Mouse (Mus musculus) forebrain, embryonic 16.5 days (tissue): ENCODE measurements around the gene Vgll4. TPM values are rescaled to one million over a fixed set of nuclear protein-coding genes. Genes with fewer than 3 reads are reported as not detected.
A peak's percentile ranks its signal among the peaks of the same experiment; 100 is the strongest.

ENCODE experiments used
- ATAC-seq: fragments of 200-750 bp; cut with Nextera tagmentation; 2 replicates; pipeline ENCODE4 v1.8.0; 2017; ENCODE audit warnings: mild to moderate bottlenecking, moderate library complexity
- H3K27ac ChIP-seq: fragments of 300-500 bp; sonication (generic); 2 replicates; pipeline ENCODE4 v1.5.1; 2014; ENCODE audit warnings: low read length, control low read depth
- H3K27me3 ChIP-seq: fragments of 300-500 bp; sonication (generic); replicated peaks from 2 replicates; pipeline ENCODE4 v1.6.1; 2014; ENCODE audit warnings: low read length; ENCODE audit not compliant: control insufficient read depth, insufficient read depth
- H3K36me3 ChIP-seq: fragments of 300-500 bp; sonication (generic); 2 replicates; pipeline ENCODE4 v1.6.1; 2014; ENCODE audit not compliant: control insufficient read depth, insufficient read depth
- H3K4me1 ChIP-seq: fragments of 300-500 bp; sonication (generic); replicated peaks from 2 replicates; pipeline ENCODE4 v1.6.1; 2014; ENCODE audit warnings: low read length; ENCODE audit not compliant: control insufficient read depth, insufficient read depth
- H3K4me2 ChIP-seq: fragments of 300-500 bp; sonication (generic); 2 replicates; pipeline ENCODE4 v1.6.1; 2014; ENCODE audit warnings: mild to moderate bottlenecking, low read length, control low read depth
- H3K4me3 ChIP-seq: fragments of 300-500 bp; sonication (generic); replicated peaks from 2 replicates; pipeline ENCODE4 v1.5.1; 2014; ENCODE audit warnings: mild to moderate bottlenecking, low read length, control low read depth
- H3K9ac ChIP-seq: fragments of 300-500 bp; sonication (generic); replicated peaks from 2 replicates; pipeline ENCODE4 v1.6.1; 2014; ENCODE audit warnings: low read depth, low read length, control low read depth
- H3K9me3 ChIP-seq: fragments of 300-500 bp; sonication (generic); 2 replicates; pipeline ENCODE4 v1.6.1; 2016; ENCODE audit warnings: low read length; ENCODE audit not compliant: control insufficient read depth
- WGBS: fragments of 180-500 bp; shearing (Covaris S2); extraction: QIAGEN DNeasy Blood & Tissue Kit; methylation state at CpG from one replicate; pipeline ENCODE4 v1.1.7; 2014; 5-methylcytosine and 5-hydroxymethylcytosine counted together
- polyA plus RNA-seq: library from polyadenylated mRNA; unstranded; fragments of >200 nt; fragmentation: Nextera tagmentation; extraction: Ambion mirVana; gene quantifications from 2 replicates; pipeline ENCODE4 v1.2.1, GENCODE M21; 2015

The Vgll4 gene
- polyA plus RNA-seq, 1 experiment from 2014 or later, result 74.3 TPM

DNA sequence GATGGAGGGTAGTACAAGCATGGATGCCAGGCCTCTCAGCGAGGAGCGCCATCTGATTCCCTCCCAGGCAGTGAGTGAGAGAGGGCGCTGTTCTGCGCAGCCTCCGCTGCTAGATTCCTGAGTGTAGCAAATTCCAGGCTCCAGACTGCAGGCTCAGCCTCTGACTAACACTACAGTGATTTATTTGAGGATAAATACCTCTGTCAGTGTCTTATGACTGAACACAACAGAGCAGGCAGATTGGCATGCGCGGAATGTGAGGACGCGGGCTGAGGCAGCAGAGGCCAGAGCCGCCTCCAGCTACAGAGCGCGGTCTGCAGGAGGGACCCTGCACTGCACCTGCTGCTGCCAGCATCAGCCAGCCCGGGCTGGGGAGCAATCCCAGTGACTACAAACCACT, 80.9 kb downstream of the Vgll4 start:
- peaks cover 58% of the 10 kb centered on the region for H3K4me1 ChIP-seq
- 9% methylated on average over 13 of the region's 13 CpGs for WGBS

DNA sequence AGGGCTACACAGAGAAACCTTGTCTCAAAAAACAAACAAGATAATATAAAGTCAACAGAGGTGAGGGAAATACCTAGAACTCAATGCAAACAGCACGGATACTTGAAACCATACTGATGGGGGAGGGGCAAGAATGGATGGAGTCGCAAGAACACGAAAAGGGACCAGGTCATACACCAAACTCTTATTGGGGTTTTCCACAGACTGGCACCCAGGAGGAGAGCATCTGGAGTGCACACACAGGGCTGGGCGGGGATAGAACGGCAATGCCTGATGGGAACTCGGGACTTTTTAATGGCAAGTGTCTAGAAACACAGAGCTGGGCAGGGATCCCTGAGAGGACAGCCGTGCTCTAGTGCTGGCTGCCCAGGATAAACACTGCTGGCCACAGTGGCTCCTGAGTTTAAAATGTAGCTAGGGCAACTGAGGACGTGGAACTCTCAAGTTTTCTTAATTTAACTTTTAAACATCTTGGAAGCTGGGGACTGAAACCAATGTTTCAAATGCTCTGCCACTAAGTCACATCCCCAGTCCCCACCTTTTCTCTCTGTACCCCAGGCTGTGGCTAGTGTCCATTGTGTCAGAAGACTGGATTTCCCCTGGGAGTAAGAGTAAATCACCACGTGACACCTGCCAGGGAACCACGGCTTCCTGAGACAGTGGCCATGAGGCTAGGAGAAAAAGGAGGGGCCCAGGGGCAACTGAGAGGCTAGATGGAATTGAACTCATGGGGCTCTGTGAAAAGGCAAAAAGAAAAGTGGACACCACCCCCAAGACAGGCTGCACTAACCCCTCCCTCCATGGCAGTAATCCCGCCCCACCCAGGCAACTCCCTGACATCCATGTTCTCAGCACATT, 83.1 kb downstream of the Vgll4 start:
- Histone ChIP-seq H3K4me2 (no peak overlapping the region), H3K27ac (no peak overlapping the region), H3K9me3 (no peaks in the 10 kb centered on the region), H3K27me3 (no peaks in the 10 kb centered on the region), H3K9ac (no peak overlapping the region), H3K4me1 (peaks cover 58% of the 10 kb centered on the region), H3K36me3 (no peaks in the 10 kb centered on the region), H3K4me3 (no peak overlapping the region)
- no peak for ATAC-seq
- 71% methylated on average over 11 of the region's 11 CpGs for WGBS

More for the DNA sequence above, 80.9 kb downstream of the Vgll4 start:
- ATAC-seq, result peak; percentile 57
- no peaks in the 10 kb centered on the region for H3K9me3 ChIP-seq
- H3K27ac ChIP-seq, result peak overlapping the region; percentile 63; the same call in 1 of the 2 replicates
- no peaks in the 10 kb centered on the region for H3K27me3 ChIP-seq
- peak overlapping the region; percentile 2; the same call in 1 of the 2 replicates for H3K4me2 ChIP-seq
- no peak overlapping the region for H3K4me3 ChIP-seq
- H3K9ac ChIP-seq, result peak overlapping the region; percentile 29; the same call in 1 of the 2 replicates
- H3K36me3 ChIP-seq, result no peaks in the 10 kb centered on the region

DNA sequence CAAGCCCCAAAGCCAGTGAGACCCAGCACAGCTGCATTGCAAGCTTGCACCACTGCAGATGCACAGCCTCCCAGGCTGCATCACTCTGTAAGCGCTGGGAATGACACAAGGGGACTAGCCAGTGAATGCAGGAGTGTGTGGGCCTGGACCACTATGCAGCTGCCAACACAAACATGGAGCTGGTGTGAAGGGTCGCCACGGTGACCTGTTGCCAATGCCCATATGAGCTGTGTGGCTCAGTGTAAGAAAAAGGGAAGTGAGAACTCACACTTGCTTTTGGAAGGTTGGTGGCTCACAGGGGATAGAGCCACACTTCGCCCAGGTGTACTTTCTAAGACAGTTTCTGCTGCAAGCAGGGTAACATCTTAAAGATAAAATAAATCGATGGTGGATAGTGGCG, 83.8 kb downstream of the Vgll4 start:
- H3K4me1 ChIP-seq, result peaks cover 53% of the 10 kb centered on the region
- no peak overlapping the region for H3K27ac ChIP-seq
- H3K9me3 ChIP-seq, result no peaks in the 10 kb centered on the region
- no peaks in the 10 kb centered on the region for H3K27me3 ChIP-seq
- H3K4me3 ChIP-seq, result no peak overlapping the region
- H3K4me2 ChIP-seq, result no peak overlapping the region
- ATAC-seq, result no peak
- no peaks in the 10 kb centered on the region for H3K36me3 ChIP-seq
- H3K9ac ChIP-seq, result no peak overlapping the region
- WGBS, result 88% methylated on average over 6 of the region's 6 CpGs

DNA sequence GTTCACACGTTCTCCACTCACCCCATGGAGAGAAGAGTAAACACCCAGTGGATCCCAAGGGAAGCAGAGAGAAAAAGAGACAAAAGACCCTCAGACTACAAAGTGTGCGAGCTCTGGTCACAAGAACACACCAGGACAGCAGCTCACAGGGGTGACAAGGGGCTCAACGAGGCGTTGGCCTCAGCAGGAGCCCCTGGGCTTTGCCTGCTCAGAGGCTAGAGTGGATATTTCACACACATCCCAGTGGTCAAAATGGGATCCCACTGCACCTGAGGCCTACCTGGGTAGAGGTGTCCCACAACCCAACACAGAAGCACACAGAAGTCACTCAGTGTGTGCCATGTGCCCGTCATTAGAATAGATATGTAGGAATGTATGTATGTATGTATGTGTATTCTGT, 84.7 kb downstream of the Vgll4 start:
- no peak overlapping the region for H3K9ac ChIP-seq
- H3K36me3 ChIP-seq, result no peaks in the 10 kb centered on the region
- H3K4me2 ChIP-seq, result no peak overlapping the region
- H3K4me1 ChIP-seq, result peaks cover 48% of the 10 kb centered on the region
- H3K27ac ChIP-seq, result no peak overlapping the region; the same call in 1 of the 2 replicates
- 73% methylated on average over 5 of the region's 5 CpGs for WGBS
- H3K27me3 ChIP-seq, result no peaks in the 10 kb centered on the region
- H3K9me3 ChIP-seq, result no peaks in the 10 kb centered on the region
- ATAC-seq, result no peak
- no peak overlapping the region for H3K4me3 ChIP-seq

DNA sequence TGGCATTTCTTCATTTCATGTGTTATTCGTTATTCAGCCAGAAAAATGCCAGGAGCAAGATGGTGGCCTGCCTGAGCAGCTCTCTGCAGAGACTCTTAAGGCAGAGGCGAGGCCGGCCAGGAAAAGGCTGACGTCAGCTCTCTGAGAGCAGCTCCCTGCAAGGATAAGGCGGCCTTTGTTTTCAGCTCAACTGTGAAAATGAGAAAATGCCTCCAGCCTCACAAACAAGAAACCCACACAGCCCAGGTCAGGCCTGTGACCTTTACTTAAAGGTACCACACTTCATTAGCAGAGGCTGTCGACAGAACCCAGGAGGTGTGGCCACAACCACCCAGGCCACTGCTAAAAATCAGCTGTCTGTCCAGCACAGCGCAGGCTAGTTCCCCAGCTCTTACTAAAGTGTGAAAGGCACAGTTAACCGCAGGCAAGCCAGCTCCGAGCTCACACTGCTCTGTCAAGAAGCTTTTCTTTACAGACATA, 86.5 kb downstream of the Vgll4 start:
- WGBS, result under 1% methylated on average over 9 of the region's 9 CpGs
- ATAC-seq, result peak; percentile 92
- Histone ChIP-seq H3K4me3 (no peak overlapping the region), H3K36me3 (no peaks in the 10 kb centered on the region), H3K4me2 (peak overlapping the region; percentile 30), H3K27ac (peak overlapping the region; percentile 97), H3K9me3 (no peaks in the 10 kb centered on the region), H3K9ac (peak overlapping the region; percentile 59), H3K4me1 (peaks cover 54% of the 10 kb centered on the region), H3K27me3 (no peaks in the 10 kb centered on the region)

DNA sequence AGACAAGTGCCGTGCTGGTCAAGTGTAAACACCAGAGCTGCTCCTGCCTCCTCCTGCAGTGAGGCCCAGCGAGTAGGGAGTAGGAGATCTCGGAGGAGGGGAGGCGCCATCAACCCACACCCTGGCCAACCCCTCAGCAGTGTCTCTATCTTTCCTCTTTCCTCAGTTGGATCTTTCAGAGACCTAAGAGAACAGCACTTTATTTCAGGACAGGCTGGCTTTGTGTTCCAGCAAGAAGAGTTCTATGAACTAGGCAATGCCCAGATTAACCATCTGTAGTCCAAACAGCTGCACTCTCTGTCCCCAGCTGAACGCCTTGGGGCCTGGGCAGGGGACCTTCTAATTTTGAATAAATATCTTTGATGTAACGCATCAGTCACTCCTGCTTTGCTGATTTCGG, 87.1 kb downstream of the Vgll4 start:
- 5% methylated on average over 7 of the region's 7 CpGs for WGBS
- Histone ChIP-seq H3K27ac (peak overlapping the region; percentile 97), H3K9ac (peak overlapping the region; percentile 59), H3K36me3 (no peaks in the 10 kb centered on the region), H3K4me3 (no peak overlapping the region), H3K4me1 (peaks cover 58% of the 10 kb centered on the region), H3K9me3 (no peaks in the 10 kb centered on the region), H3K27me3 (no peaks in the 10 kb centered on the region), H3K4me2 (peak overlapping the region; percentile 16)
- peak; percentile 39 for ATAC-seq

DNA sequence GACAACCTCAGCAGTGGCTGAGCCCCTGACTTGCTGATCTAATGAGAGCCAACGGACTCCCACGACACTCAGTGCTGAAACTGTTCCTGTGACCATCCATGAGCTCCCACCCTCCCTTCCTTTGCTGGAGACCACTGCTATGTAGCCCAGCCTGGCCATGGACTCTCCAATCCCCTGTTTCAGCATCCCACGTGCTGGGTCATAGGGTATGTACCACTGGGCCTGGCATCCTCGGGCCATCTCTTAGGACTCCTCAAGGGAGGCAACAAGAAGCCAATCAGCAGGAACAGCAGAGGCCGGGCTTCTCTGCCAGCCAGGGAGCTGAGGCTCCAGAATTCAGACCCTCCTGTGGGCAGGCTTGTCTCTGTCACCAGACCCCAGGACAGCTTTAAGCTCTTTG, 87.6 kb downstream of the Vgll4 start:
- peak overlapping the region; percentile 16; the same call in 1 of the 2 replicates for H3K4me2 ChIP-seq
- peak overlapping the region; percentile 59 for H3K9ac ChIP-seq
- 25% methylated on average over 5 of the region's 5 CpGs for WGBS
- peaks cover 60% of the 10 kb centered on the region for H3K4me1 ChIP-seq
- no peaks in the 10 kb centered on the region for H3K36me3 ChIP-seq
- no peaks in the 10 kb centered on the region for H3K9me3 ChIP-seq
- no peaks in the 10 kb centered on the region for H3K27me3 ChIP-seq
- no peak overlapping the region for H3K4me3 ChIP-seq
- ATAC-seq, result no peak
- H3K27ac ChIP-seq, result peak overlapping the region; percentile 97

DNA sequence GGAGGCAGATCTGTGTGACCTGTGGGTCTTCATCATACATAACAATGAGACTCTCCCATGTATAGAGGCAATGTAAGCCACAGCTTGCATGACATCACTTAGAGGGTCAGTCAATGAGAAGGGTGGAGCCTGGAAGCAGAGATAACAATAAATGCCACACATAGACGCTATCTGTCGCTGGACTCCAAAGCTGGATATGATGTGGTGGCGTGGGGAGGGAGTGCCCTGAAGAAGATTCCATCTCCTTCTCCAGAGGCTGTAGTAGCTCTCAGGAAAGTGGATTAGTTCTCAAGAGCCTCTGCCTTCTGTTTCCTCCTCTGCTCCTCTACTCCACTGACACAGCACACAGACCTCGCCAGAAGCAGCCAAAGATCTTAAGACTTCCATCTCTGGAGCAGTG, 89.0 kb downstream of the Vgll4 start:
- Histone ChIP-seq H3K36me3 (no peaks in the 10 kb centered on the region), H3K4me1 (peaks cover 72% of the 10 kb centered on the region), H3K9ac (no peak overlapping the region), H3K27ac (no peak overlapping the region), H3K27me3 (no peaks in the 10 kb centered on the region), H3K4me2 (no peak overlapping the region), H3K4me3 (no peak overlapping the region), H3K9me3 (no peaks in the 10 kb centered on the region)
- WGBS, result 76% methylated on average over 4 of the region's 4 CpGs
- no peak for ATAC-seq

DNA sequence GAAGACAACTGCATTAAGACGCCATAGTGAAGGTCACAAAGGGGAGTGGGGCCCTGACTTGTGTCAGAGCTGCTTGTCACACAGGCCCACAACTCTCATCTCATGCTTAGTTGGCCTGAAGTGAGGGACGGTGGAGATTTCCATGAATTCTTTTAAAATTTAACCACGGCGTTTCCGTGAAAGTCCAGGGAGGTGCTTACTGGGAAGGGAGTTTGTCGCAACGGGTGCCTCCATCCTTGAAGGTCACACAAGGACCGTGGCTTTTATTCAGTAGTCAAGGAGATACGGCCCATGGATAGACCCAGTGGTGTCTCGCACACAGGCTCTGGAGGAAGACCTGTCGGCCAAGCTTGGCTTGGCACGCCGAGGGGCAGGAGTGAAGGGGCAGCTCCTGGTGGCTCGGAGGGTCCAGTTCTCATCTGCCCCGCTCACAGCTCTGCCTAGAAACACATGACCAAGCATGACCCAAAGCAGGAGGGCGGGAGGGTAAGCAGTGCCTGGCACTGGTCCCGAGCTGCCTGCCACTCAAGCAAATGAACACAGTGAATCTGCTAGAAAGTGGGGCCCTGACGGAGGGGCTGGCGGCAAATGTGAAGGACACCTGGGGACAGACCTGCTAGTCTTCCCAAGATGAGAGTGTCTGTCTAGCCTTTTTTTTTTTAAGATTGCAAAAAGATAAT, 90.8 kb downstream of the Vgll4 start:
- H3K4me2 ChIP-seq, result no peak overlapping the region
- no peak overlapping the region for H3K27ac ChIP-seq
- H3K9me3 ChIP-seq, result no peaks in the 10 kb centered on the region

More for the DNA sequence above, 90.8 kb downstream of the Vgll4 start:
- H3K4me1 ChIP-seq, result peaks cover 87% of the 10 kb centered on the region
- H3K4me3 ChIP-seq, result no peak overlapping the region
- no peak for ATAC-seq
- no peak overlapping the region for H3K9ac ChIP-seq
- no peaks in the 10 kb centered on the region for H3K27me3 ChIP-seq
- WGBS, result 70% methylated on average over 19 of the region's 19 CpGs
- no peaks in the 10 kb centered on the region for H3K36me3 ChIP-seq
